Mouse (Mus musculus) liver, embryonic 14.5 days (tissue): Measurements from ENCODE around the gene Ppfibp2.

Experiments used
- CTCF ChIP-seq: IDR thresholded peaks from 2 replicates; pipeline ENCODE4 v1.5.1; 2016; ENCODE audit warnings: antibody characterized with exemption, low read depth, control low read depth
- EP300 ChIP-seq: IDR thresholded peaks from 2 replicates; pipeline ENCODE4 v1.6.1; 2016; ENCODE audit warnings: antibody characterized with exemption, low read depth

- TF ChIP-seq CTCF (no peak), EP300 (no peak)
These were observed 149.4 kb downstream of the Ppfibp2 start for GRCm38 (mm10) chr7:107744454-107744853.
